Mouse (Mus musculus) natural killer cell, adult 2 months (primary cell): ENCODE data around the gene Olfr898.

Experiments
- DNase-seq, 2 experiments: peaks; one replicate each; pipeline ENCODE4 v3.0.0; 2022; ENCODE audit warnings: low spot score in 2 of 2

Gene Olfr898

DNA sequence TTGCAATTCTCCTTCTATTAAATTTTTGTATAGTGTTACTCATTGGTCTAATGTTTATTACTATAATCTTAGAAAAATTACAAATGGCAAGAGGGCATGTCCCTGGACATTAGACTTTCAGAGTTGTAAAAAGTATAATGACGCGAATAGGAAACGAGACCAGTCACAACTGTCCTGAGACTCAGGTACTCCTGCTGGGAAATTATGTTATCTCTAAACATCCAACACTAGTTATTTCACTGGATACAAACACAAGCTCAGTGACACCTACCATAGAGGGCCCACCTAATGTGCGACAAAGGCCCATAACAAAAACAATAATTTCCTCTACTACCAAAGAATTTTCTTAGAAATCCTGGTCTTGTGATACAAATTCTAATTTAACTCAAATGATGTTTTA, at the start of gene Olfr898:
TSS of gene Olfr898 (plus strand) at position 301 of the 400 bp plus-strand sequence.
- no peak for DNase-seq

DNA sequence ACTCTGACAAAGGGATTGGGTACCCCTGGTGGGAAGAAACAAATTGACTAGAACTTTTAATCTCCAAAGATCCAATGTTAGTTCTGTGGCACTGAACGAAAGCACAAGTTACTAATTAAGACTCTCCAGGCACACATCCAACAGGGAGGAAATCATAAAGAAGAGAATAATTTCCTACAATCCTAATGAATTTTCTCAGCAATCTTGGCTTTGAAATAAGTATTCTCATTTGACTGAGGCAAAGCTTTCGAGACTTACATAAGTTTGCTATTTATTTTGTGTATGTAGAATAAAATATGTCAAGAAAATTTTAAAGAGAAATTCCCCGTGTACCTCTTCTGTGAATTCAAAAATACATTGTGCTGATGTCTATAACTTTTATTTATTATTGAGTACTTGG, 19.5 kb upstream of the Olfr898 start, which contains the start of gene Olfr25:
TSS of gene Olfr25 (plus strand) at position 301 of the 400 bp plus-strand sequence.
- DNase-seq, result no peak

DNA sequence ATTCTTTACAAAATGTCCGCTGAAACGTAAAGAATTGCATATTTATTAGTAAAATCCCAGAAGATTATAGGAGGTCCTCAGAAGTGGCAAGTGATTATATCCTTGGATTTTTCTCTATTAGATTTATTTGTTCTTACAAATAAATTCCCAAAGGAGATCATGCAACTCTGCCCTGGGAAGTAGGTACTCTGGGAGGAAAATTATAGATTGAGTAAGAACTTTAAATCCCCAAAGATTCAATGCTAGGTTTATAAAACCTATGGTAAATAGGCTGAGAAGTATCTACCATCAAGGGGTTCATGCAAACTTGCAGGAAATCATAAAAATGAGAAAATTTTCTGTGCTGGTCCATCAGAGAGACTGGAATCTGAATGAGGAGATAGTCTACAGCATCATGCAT, 18.4 kb downstream of the Olfr898 start, which contains the start of gene Olfr250:
TSS of gene Olfr250 (plus strand) at position 301 of the 400 bp plus-strand sequence.
- no peak for DNase-seq

DNA sequence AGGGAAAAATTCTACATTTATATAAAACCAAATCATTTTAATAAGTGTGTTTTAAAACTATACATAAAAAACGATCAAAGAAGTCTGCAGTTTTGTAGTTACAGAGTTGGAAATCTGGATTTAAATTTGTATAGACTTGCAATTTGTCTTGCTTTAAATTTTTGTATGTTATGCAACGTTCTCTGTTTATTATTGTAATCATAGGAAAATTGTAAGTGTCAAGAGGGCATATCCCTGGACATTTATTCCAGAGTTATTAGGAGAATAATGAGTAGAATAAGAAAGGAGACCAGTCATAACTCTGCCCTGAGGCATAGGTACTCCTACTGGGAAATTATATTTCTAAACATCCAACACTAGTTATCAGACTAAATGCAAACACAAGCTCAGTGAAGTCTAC, 28.6 kb downstream of the Olfr898 start, which contains the start of gene Olfr251:
TSS of gene Olfr251 (plus strand) at position 301 of the 400 bp plus-strand sequence.
- DNase-seq, result no peak

DNA sequence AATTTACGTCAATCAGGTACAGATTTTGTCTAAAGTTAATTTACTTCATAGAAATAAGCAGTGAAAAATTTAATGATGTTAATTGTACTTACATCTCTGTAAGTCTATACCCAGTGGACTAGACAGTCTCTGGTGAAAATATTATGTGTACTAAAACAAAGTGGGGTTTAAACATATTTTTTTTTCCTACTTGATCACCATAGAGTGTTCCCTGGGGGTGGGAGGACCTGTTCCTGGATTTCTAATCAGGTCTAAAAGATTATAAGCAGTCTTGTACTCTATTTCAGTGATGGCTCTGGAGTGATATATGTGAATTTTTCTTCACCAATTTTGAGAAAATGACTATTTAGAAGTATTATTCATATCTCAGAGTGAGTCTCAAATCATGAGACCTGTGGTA, 53.2 kb downstream of the Olfr898 start, which contains the start of gene Olfr147:
TSS of gene Olfr147 (plus strand) at position 301 of the 400 bp plus-strand sequence.
- no peak for DNase-seq
